Mouse (Mus musculus) E14TG2a.4 (cell line): ENCODE measurements at regions not wholly inside any gene's neighbourhood (a gene's known extent, or its start where the extent isn't known, plus 50 kb on each side); places are given as distances from the start of the nearest gene placed in this dataset.
"Not testable (repeated sequence)": the region's sequence is repeated elsewhere in the genome, so short reads cannot be mapped to it uniquely, and the experiment has no call there.

ENCODE experiments used
- H3K27me3 ChIP-seq: 2 replicates; pipeline ENCODE4 v1.6.1; 2014; ENCODE audit warnings: low read length, control low read depth; ENCODE audit not compliant: insufficient read depth
- H3K36me3 ChIP-seq: 2 replicates; pipeline ENCODE4 v1.6.1; 2014; ENCODE audit warnings: low read length, control low read depth; ENCODE audit not compliant: insufficient read depth
- H3K4me1 ChIP-seq: replicated peaks from 2 replicates; pipeline ENCODE4 v1.6.1; 2014; ENCODE audit warnings: low read depth, low read length, control low read depth
- H3K4me3 ChIP-seq: replicated peaks from 2 replicates; pipeline ENCODE4 v1.5.1; 2014; ENCODE audit warnings: mild to moderate bottlenecking, low read length
- H3K9me3 ChIP-seq: 2 replicates; pipeline ENCODE4 v1.6.1; 2014; ENCODE audit warnings: low read length, control low read depth
- CTCF ChIP-seq: conservative IDR thresholded peaks from 2 replicates; pipeline ENCODE4 v1.5.1; 2014; ENCODE audit warnings: low read length
- NANOG ChIP-seq: IDR thresholded peaks from 2 replicates; pipeline ENCODE4 v1.6.1; 2014; ENCODE audit warnings: borderline replicate concordance, low read length, mixed read lengths
- POU5F1 ChIP-seq: IDR thresholded peaks from 2 replicates; pipeline ENCODE4 v1.6.1; 2014; ENCODE audit warnings: low read length, borderline replicate concordance

- no peak overlapping the region for H3K4me3 ChIP-seq
- H3K9me3 ChIP-seq: no peaks in the 10 kb centered on the region
- H3K4me1 ChIP-seq: no peaks in the 10 kb centered on the region
- TF ChIP-seq POU5F1: no peak
- TF ChIP-seq CTCF: 0 out of 2 replicates have a peak, but pooled peaks have one; percentile 20
- no peak for TF ChIP-seq NANOG
- H3K36me3 ChIP-seq: no peaks in the 10 kb centered on the region
- H3K27me3 ChIP-seq: no peaks in the 10 kb centered on the region
Measured at GRCm38 (mm10) chr6:41187966-41188365, 114.1 kb upstream of the Try4 start.

- no peak for TF ChIP-seq POU5F1
- no peak for TF ChIP-seq NANOG
- TF ChIP-seq CTCF: no peak
- H3K27me3 ChIP-seq: no peaks in the 10 kb centered on the region
- no peaks in the 10 kb centered on the region for H3K4me1 ChIP-seq
- H3K4me3 ChIP-seq: no peak overlapping the region
- no peaks in the 10 kb centered on the region for H3K9me3 ChIP-seq
- no peaks in the 10 kb centered on the region for H3K36me3 ChIP-seq
Measured at GRCm38 (mm10) chr6:41178896-41179295, 123.2 kb upstream of the Try4 start.

- Histone ChIP-seq H3K27me3 (no peaks in the 10 kb centered on the region), H3K4me1 (no peaks in the 10 kb centered on the region), H3K9me3 (no peaks in the 10 kb centered on the region), H3K36me3 (no peaks in the 10 kb centered on the region), H3K4me3 (no peak overlapping the region)
- TF ChIP-seq POU5F1 (no peak), NANOG (no peak), CTCF (no peak)
Measured at GRCm38 (mm10) chr6:41178019-41178418, 124.0 kb upstream of the Try4 start.

- Histone ChIP-seq H3K4me1 (no peaks in the 10 kb centered on the region), H3K9me3 (no peaks in the 10 kb centered on the region), H3K27me3 (no peaks in the 10 kb centered on the region), H3K4me3 (no peak overlapping the region), H3K36me3 (no peaks in the 10 kb centered on the region)
- no peak for TF ChIP-seq NANOG
- no peak for TF ChIP-seq POU5F1
- no peak for TF ChIP-seq CTCF
Measured at GRCm38 (mm10) chr6:41177152-41177551, 124.9 kb upstream of the Try4 start.

GRCm38 (mm10) chr6:41176034-41176433, 126.0 kb upstream of the Try4 start:
- H3K4me1 ChIP-seq: no peaks in the 10 kb centered on the region
- no peaks in the 10 kb centered on the region for H3K9me3 ChIP-seq
- H3K36me3 ChIP-seq: no peaks in the 10 kb centered on the region
- no peak for TF ChIP-seq CTCF
- TF ChIP-seq POU5F1: no peak
- TF ChIP-seq NANOG: no peak
- no peak overlapping the region for H3K4me3 ChIP-seq
- no peaks in the 10 kb centered on the region for H3K27me3 ChIP-seq

GRCm38 (mm10) chr6:41163491-41163890, 128.2 kb upstream of the 2210010C04Rik start:
- H3K4me1 ChIP-seq: no peaks in the 10 kb centered on the region
- H3K4me3 ChIP-seq: no peak overlapping the region
- TF ChIP-seq NANOG (no peak), CTCF (no peak), POU5F1 (no peak)
- H3K9me3 ChIP-seq: no peaks in the 10 kb centered on the region
- no peaks in the 10 kb centered on the region for H3K36me3 ChIP-seq
- no peaks in the 10 kb centered on the region for H3K27me3 ChIP-seq

GRCm38 (mm10) chr6:41161693-41162092, 126.4 kb upstream of the 2210010C04Rik start:
- no peak overlapping the region for H3K4me3 ChIP-seq
- TF ChIP-seq POU5F1: no peak
- TF ChIP-seq CTCF: no peak
- TF ChIP-seq NANOG: no peak
- no peaks in the 10 kb centered on the region for H3K36me3 ChIP-seq
- no peaks in the 10 kb centered on the region for H3K9me3 ChIP-seq
- H3K27me3 ChIP-seq: no peaks in the 10 kb centered on the region
- H3K4me1 ChIP-seq: no peaks in the 10 kb centered on the region

GRCm38 (mm10) chr6:41152101-41152500, 116.8 kb upstream of the 2210010C04Rik start:
- Histone ChIP-seq H3K36me3 (no peaks in the 10 kb centered on the region), H3K4me3 (no peak overlapping the region)

GRCm38 (mm10) chr6:41151542-41151941, 116.2 kb upstream of the 2210010C04Rik start:
- Histone ChIP-seq H3K36me3 (no peaks in the 10 kb centered on the region), H3K9me3 (no peaks in the 10 kb centered on the region), H3K4me3 (no peak overlapping the region), H3K27me3 (no peaks in the 10 kb centered on the region), H3K4me1 (peaks cover 9% of the 10 kb centered on the region)
- no peak for TF ChIP-seq CTCF
- no peak for TF ChIP-seq POU5F1
- no peak for TF ChIP-seq NANOG

More at GRCm38 (mm10) chr6:41152101-41152500, 116.8 kb upstream of the 2210010C04Rik start:
- Histone ChIP-seq H3K27me3 (no peaks in the 10 kb centered on the region), H3K9me3 (no peaks in the 10 kb centered on the region), H3K4me1 (peaks cover 9% of the 10 kb centered on the region)
- TF ChIP-seq CTCF (no peak), NANOG (no peak)

GRCm38 (mm10) chr6:41140916-41141315, 105.6 kb upstream of the 2210010C04Rik start:
- Histone ChIP-seq H3K4me1 (no peaks in the 10 kb centered on the region), H3K9me3 (no peaks in the 10 kb centered on the region), H3K27me3 (no peaks in the 10 kb centered on the region), H3K4me3 (no peak overlapping the region), H3K36me3 (no peaks in the 10 kb centered on the region)
- no peak for TF ChIP-seq POU5F1
- TF ChIP-seq CTCF: no peak
- no peak for TF ChIP-seq NANOG

- not testable (repeated sequence) for H3K36me3 ChIP-seq, H3K27me3 ChIP-seq, H3K4me1 ChIP-seq, H3K9me3 ChIP-seq, H3K4me3 ChIP-seq
Measured at GRCm38 (mm10) chr6:41137401-41137777, 102.1 kb upstream of the 2210010C04Rik start.
